Mouse (Mus musculus) thymus, adult 2 months (tissue): ENCODE measurements around the gene Sftpa1.

Experiments used
- CTCF ChIP-seq: fragments of 200-500 bp; IDR thresholded peaks from 2 replicates; pipeline ENCODE4 v1.5.1; 2012; ENCODE audit warnings: mild to moderate bottlenecking, control low read depth, low read length, moderate library complexity, borderline replicate concordance; ENCODE audit not compliant: control insufficient read depth, poor library complexity, insufficient read depth; ENCODE audit errors: extremely low read depth
- POLR2A ChIP-seq: fragments of 200-500 bp; IDR thresholded peaks from 2 replicates; pipeline ENCODE4 v1.6.1; 2012; ENCODE audit warnings: mild to moderate bottlenecking, low read length, control low read depth, moderate library complexity; ENCODE audit not compliant: control insufficient read depth, poor library complexity, insufficient read depth; ENCODE audit errors: extremely low read depth

GRCm38 (mm10) chr14:41167278-41167677 lies 35.7 kb downstream of the Sftpa1 start:
- no peak for TF ChIP-seq CTCF
- no peak for TF ChIP-seq POLR2A
